Mouse (Mus musculus) kidney, adult 18-20 months (tissue): ENCODE measurements around the gene Zfp94.

Experiments
- DNase-seq: peaks from one replicate; pipeline ENCODE4 v3.0.0; 2021

The Zfp94 gene

DNA sequence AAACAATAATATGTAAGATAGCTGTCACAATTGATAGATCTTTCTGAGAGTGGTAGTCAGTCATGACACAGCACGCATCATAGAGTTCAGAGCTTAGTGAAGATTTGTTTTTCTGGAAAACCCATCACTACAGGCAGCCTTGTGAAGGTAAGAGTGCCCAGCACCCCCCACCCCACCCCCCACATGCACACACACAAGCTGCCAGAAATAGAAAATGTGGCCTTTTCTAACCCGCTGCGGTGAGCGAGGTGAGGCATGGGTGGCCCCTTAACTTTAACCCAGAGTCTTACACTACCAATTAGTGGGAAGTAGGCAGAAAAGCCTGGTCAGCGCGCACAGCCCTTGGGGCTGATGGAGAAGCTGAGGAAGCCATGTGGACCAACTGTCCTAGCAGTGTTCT, 45.3 kb downstream of the Zfp94 start:
- no peak for DNase-seq

GRCm38 (mm10) chr7:24270288-24270672, 46.2 kb downstream of the Zfp94 start, which contains the start of gene Zfp93:
Gene Zfp93 (plus strand): TSS chr7:24270420.
- DNase-seq: peak; percentile 80

DNA sequence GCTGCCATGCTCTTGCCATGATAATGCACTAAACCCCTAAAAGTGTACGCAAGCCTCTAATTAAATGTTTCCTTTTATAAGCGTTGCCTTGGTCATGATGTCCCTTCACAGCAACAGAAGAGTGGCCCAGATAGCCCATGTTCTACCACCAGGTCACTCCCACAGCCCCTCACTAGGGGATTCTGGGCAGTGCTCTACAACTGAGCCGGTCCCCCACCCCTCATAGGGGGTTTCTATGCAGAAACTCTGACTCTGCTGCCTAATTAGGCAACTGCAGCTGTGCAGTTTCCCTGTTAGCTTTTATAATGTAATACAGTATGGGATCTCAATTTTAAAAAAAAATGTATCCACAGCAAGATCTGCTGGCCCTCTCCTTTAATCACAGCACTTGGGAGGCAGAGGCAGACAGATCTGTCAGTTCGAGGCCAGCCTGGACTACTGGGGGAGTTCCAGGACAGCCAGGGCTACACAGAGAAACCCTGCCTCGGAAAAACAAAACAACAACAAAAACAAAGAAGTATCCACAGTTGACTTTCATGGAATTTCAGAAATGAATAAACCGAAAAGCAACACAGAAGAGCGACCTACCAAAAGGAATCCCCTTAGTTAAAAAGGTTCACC, 46.7 kb downstream of the Zfp94 start:
- DNase-seq: no peak

DNA sequence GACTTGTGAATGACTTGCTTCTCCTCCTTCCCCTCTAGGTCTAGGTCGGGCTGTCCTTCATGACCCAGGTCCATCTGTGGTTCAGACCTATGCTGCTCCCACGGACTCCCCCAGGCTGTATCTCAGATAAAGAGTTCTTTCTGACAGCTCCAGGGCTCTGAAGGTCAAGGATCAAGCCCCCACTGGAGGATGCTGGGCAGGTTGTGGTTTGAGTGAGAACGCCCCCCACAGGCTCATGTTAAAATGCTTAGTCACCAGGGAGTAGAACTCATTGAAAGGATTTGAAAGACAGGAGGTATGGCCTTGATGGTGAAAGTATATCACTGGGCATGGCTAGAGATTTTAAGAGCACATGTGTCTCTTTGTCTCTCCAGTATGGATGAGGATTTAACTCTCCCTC, 47.2 kb downstream of the Zfp94 start:
- no peak for DNase-seq

GRCm38 (mm10) chr7:24268176-24269155, 48.0 kb downstream of the Zfp94 start:
- no peak for DNase-seq

DNA sequence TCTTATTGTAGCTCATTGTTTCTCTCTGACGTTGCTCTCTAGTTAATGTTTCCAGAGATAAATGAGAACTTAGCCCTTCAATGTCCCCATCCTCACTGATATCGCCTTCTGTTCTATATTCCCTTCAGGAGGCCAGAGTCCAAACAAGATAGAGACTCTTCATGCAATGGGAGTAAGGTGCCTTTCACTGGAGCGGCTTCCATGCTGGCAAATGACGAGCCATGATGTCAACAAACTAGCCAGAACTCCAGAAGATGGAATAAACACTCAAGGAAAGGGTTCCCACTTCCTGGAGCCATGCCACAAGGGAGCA, 56.5 kb downstream of the Zfp94 start:
- no peak for DNase-seq

DNA sequence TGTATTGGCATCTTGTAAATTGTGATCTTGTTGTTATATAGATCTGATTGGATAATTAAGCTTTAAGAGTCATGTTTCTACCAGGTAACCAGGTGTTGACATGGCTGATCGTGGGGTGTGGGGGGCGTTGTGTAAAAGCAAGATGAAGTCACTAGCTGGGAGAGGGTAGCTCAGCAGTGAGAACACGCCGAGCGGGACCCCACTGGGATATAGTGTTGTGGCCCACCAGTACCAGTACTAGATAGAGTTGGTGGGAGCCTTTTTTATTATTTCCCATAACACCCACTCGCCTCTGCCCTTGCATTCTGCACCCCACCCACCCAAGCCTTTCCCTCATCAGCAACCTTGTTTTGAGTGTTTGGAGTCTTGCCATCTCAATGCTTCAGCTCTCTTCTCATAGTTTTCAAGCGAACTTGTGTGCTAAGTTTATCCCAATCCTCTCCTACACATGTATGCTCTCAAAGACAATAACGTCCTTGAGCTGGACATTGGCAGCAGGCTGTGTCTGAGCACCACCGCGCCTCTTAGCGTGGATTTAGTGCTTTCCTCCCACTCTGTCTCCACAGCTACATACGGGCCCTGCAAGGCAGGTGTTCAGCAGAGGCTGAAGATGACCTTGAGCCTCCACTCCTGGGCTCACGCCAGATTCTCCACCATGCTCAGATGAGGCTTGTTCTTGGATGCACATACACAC, 57.0 kb downstream of the Zfp94 start:
- DNase-seq: no peak

DNA sequence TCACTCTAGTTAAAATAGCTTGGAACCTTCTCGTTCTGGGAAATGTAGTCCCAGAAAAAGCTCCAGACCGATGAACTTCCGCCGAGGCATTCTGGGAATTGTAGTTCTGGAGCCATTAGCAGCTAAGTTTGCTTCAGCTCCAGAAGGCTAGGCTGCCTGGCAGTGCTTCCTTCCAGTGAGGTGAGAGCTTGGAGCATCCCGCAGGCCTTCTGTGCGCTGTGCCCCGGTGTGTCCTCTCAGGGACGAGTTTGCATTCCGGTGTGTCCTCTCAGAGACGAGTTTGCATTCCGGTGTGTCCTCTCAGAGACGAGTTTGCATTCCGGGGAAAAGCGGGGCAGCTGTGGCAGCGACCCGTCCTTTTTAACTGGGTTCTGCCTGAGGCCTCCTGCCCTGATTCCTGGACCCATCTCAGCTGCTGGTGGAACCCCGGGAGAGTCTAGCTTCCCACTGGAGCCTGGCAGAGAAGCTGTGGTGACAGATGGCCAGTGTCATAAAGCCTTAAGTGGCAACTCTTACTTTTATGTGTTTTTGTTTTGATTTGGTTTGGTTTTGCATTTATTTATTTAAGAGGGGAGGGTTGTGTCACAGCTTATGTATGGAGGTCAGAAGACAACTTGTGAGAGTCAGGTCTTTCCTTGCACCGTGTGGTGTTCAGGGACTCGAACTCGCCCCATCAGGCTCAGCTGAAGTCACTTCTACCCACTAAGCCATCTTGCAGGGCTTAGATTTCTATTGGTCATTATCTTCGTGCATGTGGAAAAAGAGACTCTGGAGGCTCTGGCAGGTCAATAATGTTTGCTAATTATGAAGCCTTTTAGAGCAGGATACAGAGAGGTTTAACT, 61.6 kb downstream of the Zfp94 start, which contains the start of gene Zfp108:
Zfp108 (plus strand) TSS at position 162 of the 842 bp plus-strand sequence.
- peak; percentile 87 for DNase-seq

- peak; percentile 9 for DNase-seq
These were observed 62.5 kb downstream of the Zfp94 start for GRCm38 (mm10) chr7:24253779-24254615.
